Mouse (Mus musculus) limb, embryonic 12.5 days (tissue): Measurements from ENCODE around the gene Slc16a9. TPM values are rescaled to one million over a fixed set of nuclear protein-coding genes. Genes with fewer than 3 reads are reported as not detected.

Experiments
- ATAC-seq: fragments of 200-750 bp; cut with Nextera tagmentation; 2 replicates; pipeline ENCODE4 v1.8.0; 2017; ENCODE audit warnings: low read depth, moderate TSS enrichment; ENCODE audit not compliant: insufficient number of reproducible peaks, insufficient read depth, low FRiP score, low TSS enrichment
- H3K27ac ChIP-seq: fragments of 300-500 bp; sonication (generic); 2 replicates; pipeline ENCODE4 v1.5.1; 2016; ENCODE audit warnings: mild to moderate bottlenecking, moderate library complexity
- H3K27me3 ChIP-seq: fragments of 300-500 bp; sonication (generic); 2 replicates; pipeline ENCODE4 v1.6.1; 2016; ENCODE audit warnings: mild to moderate bottlenecking, moderate library complexity
- H3K36me3 ChIP-seq: fragments of 300-500 bp; sonication (generic); 2 replicates; pipeline ENCODE4 v1.6.1; 2016; ENCODE audit warnings: mild to moderate bottlenecking, moderate library complexity
- H3K4me1 ChIP-seq: fragments of 300-500 bp; sonication (generic); replicated peaks from 2 replicates; pipeline ENCODE4 v1.6.1; 2016
- H3K4me2 ChIP-seq: fragments of 300-500 bp; sonication (generic); 2 replicates; pipeline ENCODE4 v1.6.1; 2016; ENCODE audit warnings: mild to moderate bottlenecking, moderate library complexity
- H3K4me3 ChIP-seq: fragments of 300-500 bp; sonication (generic); replicated peaks from 2 replicates; pipeline ENCODE4 v1.5.1; 2016; ENCODE audit warnings: mild to moderate bottlenecking
- H3K9ac ChIP-seq: fragments of 300-500 bp; sonication (generic); replicated peaks from 2 replicates; pipeline ENCODE4 v1.6.1; 2016; ENCODE audit warnings: mild to moderate bottlenecking, moderate library complexity
- H3K9me3 ChIP-seq: fragments of 300-500 bp; sonication (generic); 2 replicates; pipeline ENCODE4 v1.6.1; 2016; ENCODE audit warnings: mild to moderate bottlenecking, moderate library complexity
- WGBS: fragments of 180-500 bp; shearing (Covaris S2); methylation state at CpG from one replicate; pipeline ENCODE4 v1.1.7; 2016; 5-methylcytosine and 5-hydroxymethylcytosine counted together
- polyA plus RNA-seq: library from polyadenylated mRNA; unstranded; fragments of >200 nt; fragmentation: Nextera tagmentation; extraction: Ambion mirVana; gene quantifications from 2 replicates; pipeline ENCODE4 v1.2.1, GENCODE M21; 2016

Slc16a9 gene
- polyA plus RNA-seq, 1 experiment from 2014 or later, result 0.75 TPM

- 58% methylated on average over 1 of the region's 1 CpGs for WGBS
- no peak for ATAC-seq
Observed at GRCm38 (mm10) chr10:70276678-70277077, 31.8 kb downstream of the Slc16a9 start.

DNA sequence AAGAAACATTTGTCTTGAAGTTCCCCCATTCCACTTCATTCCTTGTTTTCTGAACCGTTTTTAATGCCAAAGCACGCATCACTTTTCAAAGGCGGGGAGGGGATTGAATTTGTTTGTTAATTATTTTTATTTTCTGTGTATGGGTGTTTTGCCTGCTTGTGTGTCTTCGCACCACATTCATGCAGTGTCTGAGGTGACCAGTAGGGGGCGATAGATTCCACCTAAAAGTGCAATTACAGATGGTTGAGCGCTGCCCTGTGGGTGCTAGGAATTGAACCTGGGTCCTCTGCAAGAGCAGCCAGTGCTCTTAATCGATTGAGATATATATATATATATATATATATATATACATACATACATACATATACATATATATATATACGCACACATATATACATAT, 34.4 kb downstream of the Slc16a9 start:
- H3K4me3 ChIP-seq, result no peak overlapping the region
- 68% methylated on average over 8 of the region's 8 CpGs for WGBS
- no peaks in the 10 kb centered on the region for H3K36me3 ChIP-seq
- H3K4me2 ChIP-seq, result no peak overlapping the region
- no peak for ATAC-seq
- no peaks in the 10 kb centered on the region for H3K27me3 ChIP-seq
- H3K9me3 ChIP-seq, result no peaks in the 10 kb centered on the region
- H3K27ac ChIP-seq, result no peak overlapping the region
- no peak overlapping the region for H3K9ac ChIP-seq
- H3K4me1 ChIP-seq, result no peaks in the 10 kb centered on the region

More at GRCm38 (mm10) chr10:70276678-70277077, 31.8 kb downstream of the Slc16a9 start:
- H3K4me2 ChIP-seq, result no peak overlapping the region
- H3K9me3 ChIP-seq, result no peaks in the 10 kb centered on the region
- H3K4me3 ChIP-seq, result no peak overlapping the region
- H3K4me1 ChIP-seq, result no peaks in the 10 kb centered on the region
- no peak overlapping the region for H3K9ac ChIP-seq
- no peaks in the 10 kb centered on the region for H3K36me3 ChIP-seq
- H3K27ac ChIP-seq, result no peak overlapping the region
- H3K27me3 ChIP-seq, result no peaks in the 10 kb centered on the region

- Histone ChIP-seq H3K4me1 (peaks cover 10% of the 10 kb centered on the region), H3K9ac (no peak overlapping the region), H3K36me3 (no peaks in the 10 kb centered on the region), H3K4me3 (no peak overlapping the region), H3K9me3 (no peaks in the 10 kb centered on the region), H3K27me3 (no peaks in the 10 kb centered on the region), H3K27ac (no peak overlapping the region), H3K4me2 (0 out of 2 replicates have a peak overlapping the region, but pooled peaks have one; percentile 6)
- 55% methylated on average over 9 of the region's 9 CpGs for WGBS
- no peak for ATAC-seq
Observed at GRCm38 (mm10) chr10:70287825-70288235, 42.9 kb downstream of the Slc16a9 start.

DNA sequence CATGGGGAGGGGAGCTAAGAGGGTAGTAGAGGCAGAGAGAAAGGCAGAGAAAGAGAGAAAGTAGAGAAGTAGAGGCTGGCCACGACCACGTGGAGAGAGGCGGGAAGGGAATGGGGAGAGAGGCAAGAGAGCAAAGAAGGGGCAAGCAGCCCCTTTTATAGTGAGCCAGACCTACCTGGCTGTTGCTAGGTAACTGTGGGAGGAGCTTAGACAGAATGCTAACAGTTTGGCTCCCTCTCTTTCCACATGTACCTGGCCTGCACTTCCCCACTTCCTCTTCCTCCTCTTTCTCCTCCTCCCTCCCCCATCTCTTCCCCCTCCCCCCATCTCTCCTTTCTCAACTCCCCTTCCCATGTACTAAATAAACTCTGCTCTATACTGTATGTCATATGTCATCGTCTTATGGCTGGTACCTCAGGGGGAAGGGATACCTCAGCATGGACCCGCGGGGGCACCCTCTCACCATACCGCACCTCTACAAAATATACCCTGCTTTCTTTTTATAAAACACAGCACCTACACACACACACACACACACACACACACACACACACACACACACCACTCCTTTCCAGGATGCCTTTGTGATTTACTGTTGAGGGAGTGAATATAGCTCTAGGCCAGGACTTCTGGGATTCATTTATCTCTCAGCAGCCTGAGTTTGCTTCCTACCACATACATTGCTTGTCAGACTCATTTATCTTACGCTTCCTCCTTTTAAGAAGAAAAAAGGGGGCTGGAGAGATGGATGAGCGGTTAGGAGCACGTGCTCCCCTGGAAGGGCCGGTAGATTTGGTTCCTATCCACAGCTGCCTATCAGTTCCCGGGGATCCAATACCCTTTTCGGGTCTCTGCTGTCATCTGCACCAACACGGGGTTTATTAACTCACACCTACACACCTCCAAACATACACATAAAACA, 43.8 kb downstream of the Slc16a9 start:
- ATAC-seq, result no peak
- Histone ChIP-seq H3K9ac (no peak overlapping the region), H3K36me3 (no peaks in the 10 kb centered on the region), H3K4me3 (no peak overlapping the region), H3K4me1 (peaks cover 10% of the 10 kb centered on the region), H3K9me3 (no peaks in the 10 kb centered on the region), H3K27ac (no peak overlapping the region), H3K4me2 (no peak overlapping the region), H3K27me3 (no peaks in the 10 kb centered on the region)
- 61% methylated on average over 14 of the region's 14 CpGs for WGBS

DNA sequence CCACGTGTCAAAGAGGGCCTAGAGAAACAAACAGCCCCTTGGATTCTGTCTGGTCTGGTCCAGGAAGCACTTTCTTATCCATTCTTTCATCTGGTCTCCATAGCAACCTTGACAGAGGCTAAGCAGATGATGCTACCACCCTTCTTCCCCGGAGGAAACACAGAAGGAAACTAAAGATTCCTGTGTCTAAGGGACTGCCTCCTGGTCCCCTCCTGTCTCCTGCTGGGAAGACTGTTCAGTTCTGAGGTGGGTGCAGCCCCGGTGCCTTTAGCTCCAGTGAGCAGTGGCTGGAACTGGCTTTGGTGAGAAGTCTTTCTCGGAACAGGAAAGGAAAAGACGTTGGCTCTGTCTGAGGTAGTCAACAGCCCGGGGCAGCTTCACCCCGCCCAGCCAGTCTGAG, 47.1 kb downstream of the Slc16a9 start:
- no peaks in the 10 kb centered on the region for H3K27me3 ChIP-seq
- H3K4me1 ChIP-seq, result peaks cover 14% of the 10 kb centered on the region
- no peak overlapping the region for H3K27ac ChIP-seq
- 32% methylated on average over 7 of the region's 7 CpGs for WGBS
- H3K36me3 ChIP-seq, result no peaks in the 10 kb centered on the region
- H3K4me2 ChIP-seq, result no peak overlapping the region
- no peak for ATAC-seq
- H3K9me3 ChIP-seq, result no peaks in the 10 kb centered on the region
- no peak overlapping the region for H3K4me3 ChIP-seq
- H3K9ac ChIP-seq, result no peak overlapping the region

- no peak overlapping the region for H3K4me2 ChIP-seq
- ATAC-seq, result no peak
- no peak overlapping the region for H3K4me3 ChIP-seq
- 0 out of 2 replicates have a peak, but pooled peaks cover 3% of the 10 kb centered on the region for H3K27me3 ChIP-seq
- H3K4me1 ChIP-seq, result peaks cover 4% of the 10 kb centered on the region; the same call in 1 of the 2 replicates
- H3K27ac ChIP-seq, result no peak overlapping the region
- WGBS, result 56% methylated on average over 8 of the region's 8 CpGs
- no peaks in the 10 kb centered on the region for H3K9me3 ChIP-seq
- no peak overlapping the region for H3K9ac ChIP-seq
- no peaks in the 10 kb centered on the region for H3K36me3 ChIP-seq
Observed at GRCm38 (mm10) chr10:70294094-70294493, 49.2 kb downstream of the Slc16a9 start.

DNA sequence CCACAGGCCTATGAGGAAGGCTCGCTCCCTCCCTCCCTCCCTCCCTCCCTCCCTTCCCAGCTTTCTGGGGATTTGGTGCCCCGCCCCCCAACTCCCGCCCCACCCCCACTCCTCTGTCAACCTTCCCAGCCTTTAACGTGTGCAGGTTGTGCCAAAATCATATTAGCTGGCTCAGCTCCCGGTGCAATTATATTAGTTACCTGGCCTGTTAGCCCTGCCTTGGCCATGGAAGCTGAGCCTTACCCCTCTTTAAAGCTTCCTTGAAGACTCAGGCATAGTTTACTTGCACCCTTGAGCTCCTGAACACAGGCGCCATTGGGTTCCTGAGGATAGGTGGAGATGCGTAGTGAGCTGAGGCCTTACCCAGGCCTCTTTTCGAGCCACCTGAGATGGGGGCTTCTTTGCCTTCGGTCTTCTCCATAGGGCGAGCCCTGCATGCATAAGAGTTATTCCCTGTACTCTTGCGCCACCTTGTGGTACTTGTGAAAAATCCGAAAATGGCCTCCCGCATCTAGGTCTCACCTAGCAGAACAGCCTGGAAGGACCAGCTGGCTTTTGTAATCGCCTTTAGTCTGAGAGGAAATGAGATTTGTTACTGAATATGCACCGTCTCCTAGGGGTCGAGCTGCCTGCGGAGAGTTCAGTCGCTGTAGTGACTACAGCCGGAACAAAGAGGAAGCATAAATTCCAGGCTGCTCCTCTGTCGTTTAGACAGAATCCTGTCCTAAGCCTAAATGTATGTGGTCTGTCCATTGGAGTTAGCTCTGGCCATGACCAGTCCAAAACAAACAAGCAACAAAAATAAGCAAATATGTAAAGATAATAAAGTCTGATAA, 51.8 kb downstream of the Slc16a9 start:
- no peak overlapping the region for H3K4me3 ChIP-seq
- no peak overlapping the region for H3K9ac ChIP-seq
- H3K4me1 ChIP-seq, result peaks cover 4% of the 10 kb centered on the region; the same call in 1 of the 2 replicates
- H3K4me2 ChIP-seq, result peak overlapping the region; percentile 29
- no peaks in the 10 kb centered on the region for H3K36me3 ChIP-seq
- no peak overlapping the region for H3K27ac ChIP-seq
- peak; percentile 79 for ATAC-seq
- H3K9me3 ChIP-seq, result no peaks in the 10 kb centered on the region
- H3K27me3 ChIP-seq, result 0 out of 2 replicates have a peak, but pooled peaks cover 3% of the 10 kb centered on the region
- WGBS, result 10% methylated on average over 19 of the region's 20 CpGs

DNA sequence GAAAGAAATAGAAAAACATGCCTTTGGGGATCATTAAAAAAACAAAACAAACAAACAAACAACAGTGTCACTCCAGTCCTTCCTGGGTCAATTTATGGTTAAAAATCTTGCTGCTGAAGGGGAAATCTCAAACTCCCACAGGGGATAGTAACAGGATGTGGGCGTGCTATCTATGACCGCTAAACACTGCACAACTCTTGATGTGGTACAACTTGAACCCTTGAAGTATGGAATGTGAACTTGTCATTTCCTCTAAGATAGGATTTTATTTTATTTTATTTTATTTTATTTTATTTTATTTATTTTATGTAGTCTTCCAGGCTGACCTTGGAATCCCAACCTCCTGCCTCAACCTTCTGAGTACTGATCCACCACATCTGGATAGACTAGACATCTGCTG, 54.2 kb downstream of the Slc16a9 start:
- Histone ChIP-seq H3K9me3 (no peaks in the 10 kb centered on the region), H3K4me3 (no peak overlapping the region), H3K27ac (no peak overlapping the region), H3K27me3 (0 out of 2 replicates have a peak, but pooled peaks cover 3% of the 10 kb centered on the region), H3K4me2 (no peak overlapping the region), H3K36me3 (no peaks in the 10 kb centered on the region), H3K4me1 (peaks cover 4% of the 10 kb centered on the region; the same call in 1 of the 2 replicates), H3K9ac (no peak overlapping the region)
- WGBS, result 78% methylated on average over 2 of the region's 2 CpGs
- ATAC-seq, result no peak

GRCm38 (mm10) chr10:70299653-70300052, 54.8 kb downstream of the Slc16a9 start:
- no peaks in the 10 kb centered on the region for H3K9me3 ChIP-seq
- no peak for ATAC-seq
- no peak overlapping the region for H3K27ac ChIP-seq
- H3K4me1 ChIP-seq, result peaks cover 4% of the 10 kb centered on the region; the same call in 1 of the 2 replicates
- H3K9ac ChIP-seq, result no peak overlapping the region
- no peak overlapping the region for H3K4me3 ChIP-seq
- H3K27me3 ChIP-seq, result 0 out of 2 replicates have a peak, but pooled peaks cover 3% of the 10 kb centered on the region
- H3K4me2 ChIP-seq, result no peak overlapping the region
- WGBS, result 63% methylated on average over 5 of the region's 5 CpGs
- H3K36me3 ChIP-seq, result no peaks in the 10 kb centered on the region

DNA sequence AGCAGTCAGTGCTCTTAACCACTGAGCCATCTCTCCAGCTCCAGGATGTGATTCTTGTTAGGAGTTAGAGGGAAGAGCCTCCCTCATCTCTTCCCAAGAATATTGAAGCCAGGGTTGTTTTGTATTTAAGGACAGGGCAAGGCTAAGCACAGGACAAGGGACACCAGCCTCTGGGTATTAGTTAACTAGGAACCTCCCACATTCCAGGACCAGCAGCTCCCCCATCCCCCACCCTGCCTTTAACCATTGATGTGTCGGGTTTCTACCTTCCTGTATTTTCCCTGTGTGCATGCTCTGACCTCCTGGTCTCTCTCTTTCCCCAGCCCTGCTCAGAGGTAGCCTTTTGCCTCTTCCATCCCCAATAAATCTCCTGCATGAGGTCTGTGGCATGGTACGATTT, 56.3 kb downstream of the Slc16a9 start:
- Histone ChIP-seq H3K4me2 (no peak overlapping the region), H3K9ac (no peak overlapping the region), H3K9me3 (no peaks in the 10 kb centered on the region), H3K27ac (no peak overlapping the region), H3K4me3 (no peak overlapping the region), H3K36me3 (no peaks in the 10 kb centered on the region), H3K27me3 (0 out of 2 replicates have a peak, but pooled peaks cover 3% of the 10 kb centered on the region), H3K4me1 (peaks cover 4% of the 10 kb centered on the region; the same call in 1 of the 2 replicates)
- WGBS, result 27% methylated on average over 2 of the region's 2 CpGs
- no peak for ATAC-seq

- no peak for ATAC-seq
- Histone ChIP-seq H3K27ac (no peak overlapping the region), H3K4me2 (no peak overlapping the region), H3K27me3 (0 out of 2 replicates have a peak, but pooled peaks cover 1% of the 10 kb centered on the region), H3K4me3 (no peak overlapping the region), H3K36me3 (no peaks in the 10 kb centered on the region), H3K9ac (no peak overlapping the region), H3K9me3 (no peaks in the 10 kb centered on the region), H3K4me1 (no peaks in the 10 kb centered on the region)
- 83% methylated on average over 6 of the region's 6 CpGs for WGBS
Observed at GRCm38 (mm10) chr10:70303203-70303602, 58.3 kb downstream of the Slc16a9 start.
